Mouse (Mus musculus) liver, postnatal 0 days (tissue): ENCODE measurements around the gene Nrros.

ENCODE experiments used
- CTCF ChIP-seq: sonication (generic); IDR thresholded peaks from 2 replicates; pipeline ENCODE4 v1.5.1; 2016; ENCODE audit warnings: antibody characterized with exemption, low read depth
- EP300 ChIP-seq: IDR thresholded peaks from 2 replicates; pipeline ENCODE4 v1.6.1; 2016; ENCODE audit warnings: antibody characterized with exemption, low read depth, mild to moderate bottlenecking

DNA sequence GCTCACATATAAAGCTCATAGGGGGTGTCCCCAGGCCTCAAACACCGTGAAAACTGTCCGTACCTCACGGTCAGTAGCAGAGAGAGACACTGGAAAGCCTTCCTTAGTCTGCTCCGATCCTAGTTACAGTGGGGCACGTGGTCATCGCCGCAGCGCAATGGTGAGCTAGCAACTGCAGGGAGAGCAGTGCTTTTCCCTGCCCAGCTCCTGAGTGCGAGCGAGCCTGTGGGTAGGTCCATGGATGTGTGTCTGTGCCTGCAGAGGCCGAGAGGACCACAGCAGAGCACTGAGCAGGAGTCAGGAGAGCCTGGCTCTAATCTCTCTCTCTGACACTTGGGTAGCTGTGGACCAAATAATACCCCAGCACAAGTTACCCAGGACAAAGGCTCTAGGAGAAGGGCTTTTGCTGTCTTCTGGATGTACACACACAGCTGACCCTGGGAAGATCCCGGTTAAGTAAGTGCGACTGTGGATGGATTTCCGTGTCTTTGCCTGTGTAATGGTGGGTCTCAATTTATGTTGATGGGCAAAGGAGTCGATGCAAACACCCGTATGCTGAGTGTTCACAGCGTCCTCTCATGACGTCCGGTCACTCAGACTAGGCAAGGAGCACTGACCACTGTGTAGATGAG is 882 bp downstream of the Nrros start:
- TF ChIP-seq CTCF (no peak), EP300 (no peak)
